Mouse (Mus musculus) right cerebral cortex, postnatal 14 days (tissue): ENCODE results near the gene Etnk2.

Experiments used
- DNase-seq: peaks from one replicate; pipeline ENCODE4 v3.0.0; 2022

The Etnk2 gene

DNA sequence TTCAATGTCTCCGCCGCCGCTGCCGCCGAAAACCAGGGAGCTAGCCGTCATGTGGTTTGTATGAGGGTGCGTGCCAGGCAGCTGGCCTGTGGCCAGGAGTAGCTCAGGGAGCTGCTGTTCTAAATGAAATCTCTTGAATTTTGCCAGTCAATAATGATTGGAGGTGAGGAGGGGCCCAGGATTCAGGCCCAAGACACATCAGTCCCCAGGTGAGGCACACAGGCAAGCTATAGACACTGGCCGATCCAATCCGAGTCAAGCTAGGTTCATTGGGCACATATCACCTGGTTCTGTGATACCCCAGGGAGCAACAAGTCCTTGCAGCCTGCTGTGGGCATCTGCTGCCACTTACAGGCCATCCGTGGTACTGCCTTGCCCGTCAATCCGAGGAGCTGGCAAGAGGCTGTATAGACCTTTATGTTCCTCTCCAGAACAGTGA is 10.0 kb upstream of the Etnk2 start:
- DNase-seq, result peak; percentile 83

DNA sequence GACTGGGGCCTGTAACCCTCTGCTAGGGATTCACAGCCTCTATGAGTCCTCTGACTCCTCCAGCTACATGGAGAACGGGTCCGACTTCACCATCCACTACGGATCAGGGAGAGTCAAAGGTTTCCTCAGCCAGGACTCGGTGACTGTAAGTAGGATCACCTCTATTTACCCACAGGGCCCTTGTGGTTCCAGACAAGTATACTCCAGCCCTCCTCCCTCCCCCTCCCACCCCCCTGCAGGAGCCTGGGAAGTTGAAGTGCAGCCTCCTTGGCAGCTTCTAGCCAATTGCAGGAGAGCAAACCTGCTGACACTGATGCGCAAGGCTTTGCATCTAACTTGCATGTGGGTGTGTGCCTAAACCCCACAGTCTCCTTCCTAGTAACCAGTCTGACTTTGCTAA is 7.9 kb upstream of the Etnk2 start:
- DNase-seq, result no peak

DNA sequence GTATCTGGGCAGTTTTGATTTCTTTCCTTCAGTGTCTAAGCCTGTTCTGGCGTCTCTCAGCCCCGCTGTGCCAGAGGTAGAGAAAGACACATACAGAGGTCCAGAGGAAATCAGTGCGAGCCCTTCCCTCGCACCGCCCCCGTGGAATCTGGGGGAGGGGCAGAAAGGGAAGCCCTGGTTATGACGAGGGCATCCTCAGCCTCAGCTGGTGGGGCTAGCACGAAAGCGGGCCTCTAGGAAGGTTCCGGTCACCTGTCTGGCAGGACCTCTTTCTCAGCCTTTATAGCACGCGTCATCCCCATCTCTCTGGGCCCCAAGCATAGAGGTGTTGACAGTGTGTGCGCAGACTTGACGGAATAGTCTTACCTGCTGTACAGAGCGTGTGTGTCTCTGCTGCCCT is 7.5 kb upstream of the Etnk2 start:
- no peak for DNase-seq

DNA sequence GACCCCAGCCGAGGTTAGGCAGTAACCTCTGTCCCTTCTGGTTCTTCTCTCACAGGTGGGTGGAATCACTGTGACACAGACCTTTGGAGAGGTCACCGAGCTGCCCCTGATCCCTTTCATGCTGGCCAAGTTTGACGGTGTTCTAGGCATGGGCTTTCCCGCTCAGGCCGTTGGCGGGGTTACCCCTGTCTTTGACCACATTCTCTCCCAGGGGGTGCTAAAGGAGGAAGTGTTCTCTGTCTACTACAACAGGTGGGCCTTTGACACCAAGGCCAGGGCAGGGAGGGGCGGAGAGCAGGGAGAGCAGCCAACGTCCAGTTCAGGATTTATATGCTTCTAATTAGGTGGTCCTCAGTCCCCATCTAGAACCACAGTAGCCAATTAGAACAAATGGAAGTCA is 7.0 kb upstream of the Etnk2 start:
- DNase-seq, result no peak

DNA sequence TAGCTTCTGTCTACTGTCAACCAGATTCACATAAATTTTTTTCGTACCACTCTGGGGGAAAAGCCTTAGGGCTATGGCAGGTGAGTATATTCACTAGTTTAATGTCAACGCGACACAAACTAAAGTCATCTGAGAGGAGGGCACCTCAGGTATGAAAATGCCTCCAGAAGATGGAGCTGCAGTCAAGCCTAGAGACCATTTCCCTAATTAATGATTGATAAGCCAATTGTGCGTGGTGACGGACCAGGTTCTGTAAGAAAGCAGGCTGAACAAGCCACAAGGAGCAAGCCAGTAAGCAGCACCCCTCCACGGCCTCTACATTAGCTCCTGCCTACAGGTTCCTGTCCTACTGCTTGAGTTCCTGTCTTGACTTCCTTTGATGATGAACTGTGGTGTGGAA is 2.4 kb upstream of the Etnk2 start:
- no peak for DNase-seq

DNA sequence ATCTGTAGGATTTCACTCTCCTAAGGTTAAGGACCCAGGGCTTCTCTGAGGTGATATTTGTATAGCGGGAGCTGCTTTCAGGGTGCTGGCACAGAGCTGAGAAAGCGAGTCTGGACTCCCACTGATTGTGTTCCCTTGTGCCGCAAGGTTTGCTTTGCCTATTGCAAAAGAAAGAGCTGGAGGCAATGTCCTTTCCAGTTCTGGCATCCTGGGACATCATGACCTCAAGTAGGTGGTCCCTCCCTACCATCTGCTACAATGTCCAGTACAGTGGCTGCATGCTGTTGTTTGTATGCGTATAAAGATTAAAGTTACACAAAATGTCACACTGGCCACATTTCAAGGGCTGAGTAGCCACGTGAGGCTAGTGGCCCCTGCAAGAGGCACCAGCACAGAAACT is 1.3 kb upstream of the Etnk2 start:
- DNase-seq, result no peak

DNA sequence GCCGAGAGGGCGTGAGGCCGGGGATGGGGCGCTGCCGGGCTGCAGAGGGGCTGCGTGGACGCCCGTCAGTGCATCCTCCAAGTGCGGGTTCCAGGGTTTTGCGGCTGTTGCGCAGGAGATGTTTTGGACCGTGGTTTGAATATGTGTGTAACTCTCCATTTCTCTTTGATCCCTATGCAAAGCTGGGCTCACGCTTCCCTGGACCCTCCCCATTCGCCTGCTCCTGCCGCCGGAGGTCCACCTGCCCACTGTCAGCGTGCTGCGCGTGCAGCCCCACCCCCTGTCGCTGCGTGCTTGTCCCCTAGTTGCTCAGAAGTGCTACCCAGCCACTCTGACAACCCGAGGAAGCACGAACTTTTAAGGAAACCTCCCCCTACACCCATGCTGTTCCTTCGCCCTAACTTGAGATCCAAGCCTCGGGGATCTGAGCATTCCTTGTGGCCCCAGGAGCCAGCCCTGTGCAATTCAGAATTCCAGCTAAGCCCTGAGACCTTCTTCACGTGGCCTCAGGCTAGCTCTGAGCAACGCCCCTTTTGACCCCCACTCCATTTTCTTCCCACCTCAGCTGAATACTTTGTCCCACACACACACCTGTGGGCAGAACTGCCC is 754 bp downstream of the Etnk2 start:
- no peak for DNase-seq

DNA sequence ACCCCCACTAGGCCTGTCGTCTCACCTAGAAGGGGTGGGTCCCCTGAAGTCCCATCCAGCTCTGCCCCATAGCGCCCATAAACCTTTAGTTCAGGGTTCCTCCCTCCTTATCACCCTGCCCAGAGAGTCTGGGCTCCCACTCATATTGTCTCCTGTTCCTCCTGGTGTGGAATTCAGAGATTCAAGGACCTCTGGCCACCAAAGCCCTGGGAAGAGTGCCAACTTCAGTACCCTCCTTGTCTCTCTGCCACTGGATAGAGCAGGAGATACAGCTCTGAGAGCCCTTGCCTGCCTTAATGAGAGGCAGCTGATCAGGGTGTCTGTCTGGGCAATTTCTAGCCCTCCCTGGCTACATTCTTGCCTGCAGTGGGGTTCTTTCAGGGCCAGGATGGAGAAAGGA is 1.5 kb downstream of the Etnk2 start:
- DNase-seq, result no peak

DNA sequence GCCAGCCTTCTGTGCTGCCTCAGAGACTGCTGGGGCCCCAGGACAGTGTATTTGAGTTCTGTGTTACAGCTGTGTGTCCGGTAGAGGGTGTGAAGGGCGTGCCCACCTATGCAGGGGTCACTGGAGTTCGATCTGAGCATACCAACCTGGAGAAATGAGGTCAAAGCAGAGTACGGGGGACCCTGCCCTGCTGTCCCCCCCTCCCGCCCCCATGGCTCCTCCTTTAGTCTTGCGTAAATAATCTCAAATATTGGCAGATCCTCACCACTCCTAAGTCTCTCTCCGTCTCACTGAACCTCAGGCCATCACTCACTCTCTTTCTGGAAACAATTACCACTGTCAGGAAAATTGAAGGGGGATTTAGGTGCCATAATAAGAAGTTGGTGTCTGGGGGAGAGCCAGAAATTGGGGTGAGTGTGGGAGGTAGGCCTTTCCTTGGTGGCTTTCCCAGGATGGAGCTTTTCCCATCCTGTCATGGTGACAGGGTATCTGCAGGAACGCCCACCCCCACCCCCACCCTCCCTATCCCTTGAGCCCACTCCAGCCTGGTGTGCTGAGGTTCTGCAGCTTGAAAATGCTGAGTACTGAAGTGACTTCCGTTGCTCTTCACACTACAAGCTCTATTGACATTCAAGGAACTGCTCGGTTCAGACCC is 3.7 kb downstream of the Etnk2 start:
- no peak for DNase-seq

DNA sequence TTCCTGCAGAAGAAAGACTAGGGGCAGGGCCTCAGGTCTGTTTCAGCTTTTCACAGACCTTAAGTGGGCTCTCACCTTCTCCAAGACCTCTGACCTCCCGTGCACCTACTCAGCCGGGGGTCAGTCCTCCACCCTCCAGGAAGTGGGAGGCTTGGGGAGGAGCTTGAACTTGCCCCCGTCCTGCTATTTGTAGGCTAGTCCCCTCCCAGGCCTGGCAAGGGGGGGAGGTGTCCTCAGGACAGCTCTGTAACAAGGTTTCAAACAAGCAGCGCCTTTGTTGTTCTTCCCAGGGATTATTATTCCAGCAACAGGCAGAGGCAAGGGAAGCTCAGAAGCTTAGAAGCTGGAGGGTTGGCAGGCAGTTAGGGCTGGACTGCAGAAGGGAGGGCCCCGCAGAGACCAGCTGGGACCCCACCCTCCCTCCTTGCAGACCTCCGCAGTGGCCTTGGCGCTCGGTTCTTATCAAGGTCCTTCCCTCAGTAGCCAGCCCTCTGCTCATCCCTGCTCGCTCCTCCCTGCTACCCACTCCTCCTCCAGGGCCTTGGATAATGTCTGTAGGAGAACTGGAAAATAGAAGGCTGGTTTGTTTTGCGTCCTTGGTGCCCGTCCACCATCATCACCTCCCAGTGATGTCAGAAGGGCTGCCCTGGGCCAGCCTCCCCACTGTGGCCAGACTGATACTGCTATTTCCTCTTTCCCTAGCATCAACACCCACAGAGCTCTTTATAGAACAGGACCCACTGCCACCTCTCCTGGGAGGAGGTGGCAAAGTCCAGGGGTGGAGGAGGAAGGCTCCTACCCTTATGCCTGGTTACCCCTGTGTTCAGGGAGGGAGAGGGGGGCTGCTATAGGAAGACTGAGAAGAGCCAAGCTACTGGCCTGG is 4.5 kb downstream of the Etnk2 start:
- no peak for DNase-seq

DNA sequence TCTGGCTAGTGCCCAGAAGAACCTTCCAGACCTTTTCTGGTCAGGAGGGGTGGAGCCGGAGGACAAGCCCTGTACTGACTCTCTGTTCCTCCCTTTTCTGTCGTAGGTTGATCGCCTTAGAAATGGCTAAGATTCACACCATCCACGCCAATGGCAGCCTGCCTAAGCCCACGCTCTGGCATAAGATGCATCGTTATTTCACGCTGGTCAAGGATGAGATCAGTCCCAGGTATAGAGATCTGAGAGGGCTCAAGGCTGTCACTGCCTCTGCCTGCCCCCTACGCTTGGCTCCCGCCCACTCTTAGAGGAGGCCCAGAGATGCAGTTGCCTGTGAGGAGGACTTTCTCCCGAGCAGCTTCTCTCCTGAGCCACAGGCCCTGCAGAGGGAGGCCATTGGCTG is 5.3 kb downstream of the Etnk2 start:
- DNase-seq, result no peak

DNA sequence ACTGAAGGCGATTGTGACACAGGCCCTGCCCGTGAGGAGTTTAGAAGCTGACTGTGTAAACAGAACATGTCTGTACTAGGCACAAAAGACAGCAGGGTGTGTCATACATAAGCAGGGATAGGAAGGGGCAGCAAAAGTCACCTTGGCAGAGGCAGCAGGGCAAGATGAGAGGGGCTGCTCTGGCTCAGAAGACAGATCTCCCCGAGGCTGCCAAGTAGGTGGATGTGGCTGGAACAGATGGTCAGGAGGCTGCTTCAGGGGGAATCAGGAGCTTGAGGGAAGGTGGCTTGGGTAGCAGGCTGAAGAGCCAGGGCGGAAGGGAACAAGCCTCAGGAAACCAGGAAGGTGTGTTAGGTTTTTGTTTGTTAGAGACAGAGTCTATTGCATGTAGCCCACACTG is 7.0 kb downstream of the Etnk2 start:
- no peak for DNase-seq

DNA sequence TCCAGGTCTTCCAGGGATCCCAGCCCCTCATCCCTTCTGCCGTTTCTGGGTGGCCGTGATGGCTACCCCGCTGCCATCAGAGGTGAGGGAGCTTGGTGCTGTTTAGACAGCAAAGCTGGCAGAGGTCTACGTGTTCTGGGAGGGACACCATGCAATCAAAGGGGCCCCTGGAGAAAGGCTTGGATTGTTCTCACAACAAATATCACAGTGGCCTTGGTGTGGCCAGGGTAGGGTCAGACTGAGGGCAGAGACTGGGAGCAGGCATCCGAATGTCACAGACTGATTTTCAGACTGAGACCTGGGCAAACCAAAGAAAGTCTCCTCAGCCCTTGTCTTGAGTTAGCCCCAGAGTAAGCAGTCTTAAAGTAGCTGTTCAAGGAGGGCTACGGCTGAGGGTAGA is 8.1 kb downstream of the Etnk2 start:
- DNase-seq, result no peak

DNA sequence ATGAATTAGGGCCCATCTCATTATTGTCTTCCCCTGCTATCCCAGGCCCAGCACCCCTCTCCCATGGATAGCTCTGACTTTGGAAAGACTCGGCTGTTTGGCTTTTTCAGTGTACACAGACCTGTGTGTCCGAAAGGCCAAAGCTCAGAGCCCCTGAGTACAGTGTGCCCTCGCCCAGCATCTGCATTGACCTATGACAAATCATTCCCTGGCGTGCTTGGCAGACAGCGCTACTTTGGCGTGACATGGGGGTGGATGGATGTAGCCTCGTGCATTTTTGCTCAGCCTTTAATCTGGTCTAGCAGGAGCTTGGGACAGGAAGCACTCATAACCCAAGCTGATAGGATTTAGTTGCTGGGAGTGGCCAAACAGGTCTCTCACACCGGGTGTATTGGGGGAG is 8.7 kb downstream of the Etnk2 start:
- no peak for DNase-seq

DNA sequence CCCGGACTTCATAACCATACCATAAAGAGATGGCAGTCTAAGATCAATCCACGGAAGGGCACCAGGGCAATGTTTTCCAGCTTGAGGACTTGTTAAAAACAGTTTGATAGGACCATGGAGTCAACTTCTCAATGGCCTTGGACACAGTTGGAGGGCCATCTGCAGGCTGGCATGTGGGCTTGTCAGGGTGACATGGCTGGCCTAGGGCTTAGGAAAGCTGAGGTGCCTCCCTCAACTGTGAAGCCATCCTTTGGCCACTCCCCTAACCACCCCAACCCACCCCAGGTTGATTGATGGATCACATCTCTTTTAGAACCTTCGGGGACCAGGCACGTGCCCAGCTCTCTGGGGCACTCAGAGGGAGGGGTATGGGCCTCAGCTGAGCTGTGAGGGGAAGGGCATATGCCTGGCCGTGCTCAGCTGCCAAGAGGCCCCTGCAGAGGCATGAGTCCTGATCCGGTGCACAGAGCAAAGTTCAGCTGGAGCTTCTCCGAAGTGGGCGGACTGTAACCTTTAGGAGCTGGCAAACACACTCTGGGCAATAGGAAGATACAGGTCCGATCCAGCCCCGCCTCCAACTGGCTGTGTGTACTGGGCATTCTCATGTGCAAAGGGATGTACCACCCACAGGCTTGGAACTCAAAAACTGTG is 12.4 kb downstream of the Etnk2 start:
- DNase-seq, result no peak

DNA sequence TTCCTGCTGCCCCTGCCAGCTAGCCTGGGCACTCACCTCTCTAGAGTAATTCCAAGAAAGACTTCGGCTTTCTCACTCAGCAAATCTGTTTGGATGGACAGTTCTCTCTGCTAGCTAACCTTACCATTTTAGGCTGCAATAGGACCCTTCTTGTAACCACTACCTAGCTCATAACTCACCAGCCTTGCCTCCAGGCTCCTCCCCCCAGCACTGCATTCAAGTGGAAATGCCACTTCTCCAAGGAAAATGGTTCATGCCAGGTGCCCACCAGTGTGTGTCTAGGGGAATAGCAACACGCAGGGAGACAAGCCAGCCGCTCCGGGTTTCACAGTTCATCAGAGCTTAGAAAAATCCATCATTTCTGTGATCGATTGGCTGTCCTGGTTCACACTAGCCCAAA is 14.2 kb downstream of the Etnk2 start:
- DNase-seq, result no peak

DNA sequence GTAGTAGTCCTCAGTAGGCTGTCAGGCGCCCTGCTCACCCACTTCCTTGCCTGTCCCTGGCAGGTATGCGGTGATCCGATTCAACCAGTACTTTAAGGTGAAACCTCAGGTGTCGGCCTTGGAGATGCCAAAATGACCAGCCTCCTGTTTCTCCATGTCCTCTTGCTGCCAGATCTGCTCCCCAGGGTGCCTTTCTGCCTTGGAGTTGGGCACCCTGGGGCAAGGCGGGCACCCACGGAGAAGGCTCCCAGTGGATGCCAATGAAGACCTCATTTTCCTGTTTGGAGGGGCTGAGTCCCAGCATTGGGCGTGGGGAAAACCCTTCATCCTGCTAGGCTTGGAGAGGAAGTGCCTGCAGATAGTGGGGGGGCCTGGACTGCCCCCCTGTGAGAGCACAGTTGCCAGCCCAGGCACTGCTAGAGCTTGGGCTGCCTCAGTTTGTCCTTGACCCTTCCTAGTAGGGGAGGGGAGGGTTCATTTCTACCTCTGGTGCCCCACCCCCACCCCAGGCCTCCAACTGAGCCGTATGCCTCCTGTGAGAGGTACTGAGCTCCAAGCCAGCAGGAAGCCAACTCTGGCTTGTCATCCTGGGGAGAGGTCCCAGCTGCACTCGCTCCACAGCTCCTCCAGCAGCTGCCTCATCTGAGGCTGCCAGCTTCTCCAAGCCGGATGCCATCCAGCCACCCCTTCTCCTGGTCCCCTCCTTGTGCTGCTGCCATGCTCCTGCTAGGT is 16.0 kb downstream of the Etnk2 start:
- DNase-seq, result no peak

DNA sequence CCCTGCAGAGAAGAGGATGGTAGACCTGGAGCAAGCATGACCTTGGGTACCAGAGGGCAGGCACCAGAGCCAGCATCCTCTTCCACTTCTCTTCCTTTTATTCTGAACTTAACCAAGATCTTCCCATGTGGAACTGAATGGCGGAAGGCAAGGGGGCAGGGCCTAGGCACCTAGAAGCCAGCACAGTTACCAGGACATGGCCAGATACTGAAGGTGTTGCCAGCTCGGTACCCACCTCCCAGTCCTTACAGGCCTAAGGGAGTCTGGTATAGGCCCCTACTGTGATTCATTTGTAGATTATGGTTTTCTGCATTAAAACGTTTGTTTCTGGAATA is 16.6 kb downstream of the Etnk2 start:
- DNase-seq, result no peak

DNA sequence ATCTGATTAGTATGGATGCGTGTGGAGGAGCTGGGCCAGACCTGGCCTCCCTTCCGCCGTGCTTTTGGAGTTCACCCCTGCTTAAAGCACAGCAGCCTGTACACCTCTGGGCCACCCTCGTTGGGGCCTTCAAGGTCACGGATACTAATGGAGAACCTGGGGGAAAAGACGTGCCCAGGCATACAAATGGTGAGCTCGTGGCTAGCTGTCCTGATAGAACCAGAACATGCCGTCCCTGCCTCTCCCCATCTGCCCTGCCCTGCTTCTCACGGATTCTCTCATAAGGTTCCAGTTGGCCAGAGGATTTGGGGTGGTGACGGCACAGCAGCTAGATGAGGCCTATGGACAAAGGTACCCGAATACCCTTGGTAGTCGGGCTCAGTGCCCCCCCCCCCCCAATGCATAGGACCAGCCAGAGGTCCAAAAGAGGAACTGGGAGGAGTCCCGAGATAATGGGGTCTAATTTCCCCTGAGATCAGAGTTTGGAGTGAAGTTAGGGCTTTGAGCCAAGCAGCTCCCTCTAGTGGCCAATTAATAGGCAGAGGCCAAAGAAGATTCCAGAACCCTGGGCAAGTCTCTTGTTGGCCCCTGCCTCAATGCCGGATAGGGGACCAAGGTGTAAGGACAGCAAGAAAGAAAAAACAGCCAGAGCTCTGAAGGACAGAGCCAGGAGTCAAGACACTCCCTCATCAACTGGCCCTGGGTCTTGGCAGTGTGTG is 17.1 kb downstream of the Etnk2 start:
- DNase-seq, result no peak

DNA sequence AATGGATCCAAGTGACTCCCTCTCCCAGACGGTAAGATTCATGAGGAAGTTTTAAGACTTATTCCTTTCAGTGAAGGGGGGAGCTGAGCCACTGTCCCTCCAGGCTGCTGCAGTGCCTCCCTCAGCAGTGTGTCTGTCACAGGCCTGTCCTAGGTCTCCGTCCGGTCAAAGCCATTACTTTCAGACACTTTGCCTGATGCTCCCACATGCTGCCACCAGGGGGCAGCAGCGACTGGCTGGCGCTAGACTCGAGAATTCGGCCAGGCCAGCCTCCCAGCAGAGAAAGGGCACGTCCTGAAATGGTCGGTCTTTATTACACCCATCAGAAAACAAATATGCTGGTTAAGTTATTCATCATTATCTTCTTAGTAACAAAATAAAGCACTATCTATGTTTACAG is 18.6 kb downstream of the Etnk2 start:
- DNase-seq, result no peak

DNA sequence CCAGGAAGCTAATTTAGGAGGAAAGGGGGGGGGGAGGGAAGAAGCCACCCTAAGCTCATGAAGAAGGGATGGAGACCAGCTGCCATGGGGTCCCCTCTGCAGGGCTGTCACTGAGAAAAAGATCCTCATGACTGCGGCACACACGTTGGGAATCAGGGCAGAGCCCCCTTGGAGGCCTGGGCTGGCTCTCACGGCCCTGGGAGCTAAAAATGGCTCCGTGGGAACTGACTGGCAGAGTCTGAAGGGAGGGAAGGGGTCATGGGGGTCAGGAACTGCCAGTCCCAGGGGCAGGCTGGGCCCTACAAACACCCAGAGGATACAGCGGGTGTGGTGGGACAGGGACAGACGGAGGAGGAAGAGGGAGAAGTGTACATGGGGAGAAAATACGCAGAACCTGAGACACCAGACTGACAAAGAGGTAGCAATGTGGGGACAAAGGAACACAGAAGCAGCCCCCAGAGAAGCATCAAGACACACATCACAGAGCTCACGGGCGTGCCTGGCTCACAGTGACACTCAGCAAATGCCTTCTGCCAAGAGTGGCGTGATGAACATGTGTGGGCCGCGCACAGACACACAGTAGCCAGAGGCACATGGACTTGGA is 19.3 kb downstream of the Etnk2 start:
- DNase-seq, result no peak
